Mouse (Mus musculus): ENCODE measurements at regions not wholly inside any gene's neighbourhood (a gene's known extent, or its start where the extent isn't known, plus 50 kb on each side); places are given as distances from the start of the nearest gene placed in this dataset.
"Not testable (repeated sequence)": the region's sequence is repeated elsewhere in the genome, so short reads cannot be mapped to it uniquely, and the experiment has no call there.

DNA sequence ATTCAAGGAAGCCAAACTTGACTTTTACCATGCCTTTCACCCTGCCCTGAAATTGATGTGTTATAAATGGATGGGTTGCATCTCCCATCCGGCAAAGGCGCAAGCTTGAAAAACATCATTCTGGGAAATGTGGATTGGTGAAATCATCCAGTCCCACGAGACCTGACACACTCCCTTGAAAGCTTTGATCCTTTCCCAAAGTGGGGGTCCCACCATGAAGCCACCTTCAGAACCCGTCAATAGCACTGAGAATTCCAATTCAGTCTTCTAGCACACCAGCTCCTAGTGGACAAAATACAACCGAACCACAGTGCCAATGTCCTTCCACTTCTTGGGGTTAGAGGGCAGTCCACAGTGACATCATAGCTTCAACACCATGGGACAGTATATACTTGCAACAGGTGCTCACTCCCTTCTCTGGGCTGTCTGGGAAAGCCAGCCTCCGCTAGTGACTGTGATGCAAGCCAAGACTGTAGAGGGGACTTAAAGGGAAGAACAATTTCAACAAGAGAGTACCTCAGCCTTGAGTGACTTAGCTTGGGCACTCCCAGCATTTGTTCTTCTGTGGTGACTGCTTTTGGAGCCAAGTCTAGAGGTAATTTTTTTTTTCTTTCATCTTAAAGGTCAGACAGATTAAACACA is 126.6 kb upstream of the Gmds start:
- no peak for DNase-seq (ENCODE audit: low spot score in 2 of 2)

DNA sequence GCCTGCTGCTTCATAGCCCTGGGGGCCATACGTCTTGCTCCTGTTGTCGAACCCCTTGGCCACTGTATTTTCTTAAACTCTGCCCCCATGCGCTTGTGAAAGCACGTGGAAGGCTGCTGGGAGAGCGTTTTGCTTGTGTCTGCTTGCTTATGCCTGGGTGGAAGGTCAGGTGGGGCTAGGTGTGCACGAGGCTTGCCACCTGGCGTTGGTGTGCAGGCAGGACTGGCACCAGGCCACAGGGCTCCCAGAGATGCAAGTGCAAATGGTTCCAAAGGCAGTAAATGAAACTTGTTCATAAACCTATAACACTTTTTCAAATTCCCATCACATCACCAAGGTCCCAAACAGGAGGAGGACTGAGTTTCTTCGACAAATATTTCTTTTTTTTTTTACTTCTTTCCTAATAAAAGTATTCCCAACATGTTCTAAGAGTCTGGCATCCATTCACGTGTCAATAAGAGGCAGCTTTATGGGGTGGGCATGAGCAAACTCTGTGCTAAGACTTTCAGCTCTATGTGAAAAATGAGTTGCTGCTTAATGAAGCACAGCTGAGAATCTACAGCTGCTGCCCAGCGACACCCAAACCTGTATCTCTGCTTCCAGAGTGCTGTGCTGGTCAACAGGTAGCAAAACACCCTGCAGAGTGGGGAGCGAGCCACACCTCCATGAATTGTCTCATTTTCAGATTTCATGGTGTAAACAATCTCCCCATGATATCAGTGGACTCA is 116.0 kb upstream of the Gmds start:
- no peak for DNase-seq (ENCODE audit: low spot score in 2 of 2)

DNA sequence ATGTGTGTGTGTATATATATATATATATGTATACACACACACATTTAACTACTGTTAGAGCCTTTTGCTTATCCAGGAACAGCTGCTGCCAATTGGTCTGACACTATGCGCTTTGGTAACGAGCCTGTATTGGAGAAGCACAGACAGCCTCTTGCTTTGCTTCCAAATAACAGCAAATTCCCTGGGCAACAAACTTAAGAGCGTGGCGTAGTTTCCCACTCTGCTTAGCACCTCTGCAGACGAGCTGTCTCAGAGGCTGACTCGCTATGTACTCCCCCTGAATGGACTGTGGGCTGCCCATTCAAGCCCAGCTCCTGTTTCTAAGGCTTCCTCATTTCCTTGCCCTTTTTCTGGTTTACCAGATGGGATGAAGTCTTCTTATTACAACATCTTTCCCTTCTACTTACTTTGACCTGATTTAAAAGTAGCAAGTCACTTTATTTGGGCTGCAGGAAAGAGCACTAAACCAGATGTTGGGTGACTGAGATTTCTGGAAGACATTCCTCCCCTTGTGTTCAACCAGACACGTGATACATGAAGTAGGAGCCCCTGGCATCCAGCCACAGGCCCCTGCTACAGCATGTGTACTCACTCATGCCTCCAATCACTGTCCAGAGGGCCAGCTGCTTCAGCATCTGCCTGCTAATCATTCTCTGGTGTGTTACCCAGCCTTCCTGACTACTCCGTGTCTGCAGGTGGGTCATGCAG is 111.3 kb upstream of the Gmds start:
- no peak for DNase-seq (ENCODE audit: low spot score in 2 of 2)

GRCm38 (mm10) chr13:32444531-32444930 is 106.0 kb upstream of the Gmds start:
- DNase-seq (ENCODE audit: low spot score in 2 of 2), result no peak

DNA sequence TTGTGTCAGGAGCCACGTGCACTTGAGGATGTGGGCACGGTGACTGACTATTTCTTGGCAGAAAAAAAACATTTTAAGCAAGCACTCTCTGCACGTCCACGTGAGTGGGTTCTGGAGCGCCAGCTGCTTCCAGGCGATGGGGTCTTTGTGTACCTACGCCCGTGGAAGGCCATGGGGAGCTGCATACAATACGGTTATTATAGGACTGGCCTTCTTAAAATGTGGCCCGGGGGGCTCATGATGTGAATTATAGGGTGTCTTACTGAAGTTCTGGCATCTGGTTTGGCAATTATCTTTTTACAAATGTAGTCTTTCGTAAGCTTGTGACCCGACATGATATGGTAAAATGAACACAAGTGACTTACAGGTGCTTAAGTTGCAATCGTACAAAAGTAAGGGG is 103.5 kb upstream of the Gmds start:
- DNase-seq (ENCODE audit: low spot score in 2 of 2), result no peak

DNA sequence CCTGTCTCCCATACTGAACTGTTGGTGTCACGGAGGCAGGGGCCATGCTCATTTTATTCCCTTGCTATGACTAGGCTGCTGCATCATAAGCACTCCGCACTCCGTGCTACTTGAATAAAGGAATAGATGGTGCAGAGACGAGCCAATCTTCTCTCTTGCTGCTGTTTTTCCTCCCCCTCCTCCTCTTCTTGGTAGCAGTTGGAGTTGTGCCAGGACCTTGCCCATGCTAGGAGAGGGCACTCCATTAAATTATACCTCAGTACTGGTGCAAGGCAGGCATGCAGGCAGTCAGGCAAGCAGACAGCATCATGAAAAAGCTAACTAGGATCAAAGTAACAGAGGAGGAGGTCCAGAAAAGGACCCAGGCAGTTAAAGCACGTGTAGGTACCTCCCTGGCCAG is 96.6 kb upstream of the Gmds start:
- no peak for DNase-seq (ENCODE audit: low spot score in 2 of 2)

- DNase-seq (ENCODE audit: low spot score in 2 of 2), result no peak
These were observed 89.9 kb upstream of the Gmds start for GRCm38 (mm10) chr13:32428482-32428881.

GRCm38 (mm10) chr13:32426906-32427305 is 88.4 kb upstream of the Gmds start:
- DNase-seq (ENCODE audit: low spot score in 2 of 2), result no peak

DNA sequence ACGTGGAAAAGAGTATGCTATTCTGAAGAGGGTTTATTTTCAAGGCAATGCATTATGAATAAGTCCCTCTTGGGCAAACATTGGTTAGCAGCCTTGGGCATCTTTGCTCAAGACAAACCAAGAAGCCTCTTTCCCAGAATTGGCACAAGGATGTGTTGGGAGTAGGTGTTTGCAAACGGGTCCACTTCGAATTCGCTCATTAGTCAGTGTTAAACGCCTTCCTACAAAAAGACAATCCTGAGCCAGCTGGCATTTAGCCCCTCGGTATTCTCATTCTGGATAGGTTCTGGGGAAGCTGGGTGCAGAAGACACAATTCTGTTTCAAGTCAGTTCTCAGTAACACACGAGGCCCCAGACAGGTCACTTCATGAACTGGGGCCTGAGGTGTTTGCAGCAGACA is 87.7 kb upstream of the Gmds start:
- DNase-seq (ENCODE audit: low spot score in 2 of 2), result peak; percentile 44 to 52

- not testable (repeated sequence) for DNase-seq (ENCODE audit: low spot score in 2 of 2)
These were observed 86.0 kb upstream of the Gmds start for GRCm38 (mm10) chr13:32424543-32424942.

DNA sequence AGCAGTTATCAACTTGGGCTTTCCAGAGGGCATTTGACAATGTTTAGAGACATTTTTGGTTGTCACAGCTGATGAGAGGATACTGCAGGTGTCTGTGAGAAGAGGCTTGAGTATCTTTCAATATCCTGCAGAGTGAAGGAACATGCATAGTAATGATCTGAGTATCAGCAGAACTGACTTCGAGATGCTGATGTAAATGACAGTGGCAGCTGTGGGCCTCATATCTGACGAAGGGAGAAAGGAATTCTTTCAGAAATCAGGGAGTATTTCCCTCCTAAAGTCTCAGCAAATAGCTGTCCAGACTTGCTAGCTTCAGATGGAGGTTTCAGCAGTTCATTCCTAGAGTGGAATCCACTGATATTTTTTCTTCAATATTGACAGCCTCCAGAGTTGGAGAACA is 83.9 kb upstream of the Gmds start:
- DNase-seq (ENCODE audit: low spot score in 2 of 2), result no peak

- no peak for DNase-seq (ENCODE audit: low spot score in 2 of 2)
These were observed 80.8 kb upstream of the Gmds start for GRCm38 (mm10) chr13:32419326-32419725.

GRCm38 (mm10) chr13:32418655-32419054 is 80.1 kb upstream of the Gmds start:
- DNase-seq (ENCODE audit: low spot score in 2 of 2), result no peak

DNA sequence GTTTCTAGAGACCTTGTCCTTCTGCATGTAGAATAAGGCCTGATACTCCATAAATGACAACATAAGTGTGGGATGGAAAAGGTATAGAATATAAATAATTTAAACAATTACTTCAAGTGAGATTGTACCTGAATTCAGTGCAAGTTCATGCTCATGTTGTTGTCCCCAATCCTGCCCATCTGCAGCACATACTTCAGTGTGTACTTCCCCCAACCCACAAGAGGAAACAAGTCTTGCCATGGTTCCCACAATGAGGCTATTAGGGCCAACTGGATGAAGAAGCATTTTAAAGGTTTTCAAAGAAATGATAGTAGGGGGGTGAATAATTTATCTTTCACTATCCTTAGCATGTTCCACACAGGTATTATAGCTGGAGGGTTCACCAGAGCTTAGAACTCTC is 79.4 kb upstream of the Gmds start:
- no peak for DNase-seq (ENCODE audit: low spot score in 2 of 2)

GRCm38 (mm10) chr13:32411287-32411935 is 72.9 kb upstream of the Gmds start:
- peak; percentile 77 to 80 for DNase-seq (ENCODE audit: low spot score in 2 of 2)

- DNase-seq (ENCODE audit: low spot score in 2 of 2), result no peak
These were observed 71.5 kb upstream of the Gmds start for GRCm38 (mm10) chr13:32410065-32410464.

GRCm38 (mm10) chr13:32398616-32399015 is 60.1 kb upstream of the Gmds start:
- no peak for DNase-seq (ENCODE audit: low spot score in 2 of 2)

All from right cerebral cortex, adult 2 months (tissue).